Mouse (Mus musculus) cortical plate, adult 2 months (tissue): ENCODE measurements around the gene Atf3.

ENCODE experiments used
- CTCF ChIP-seq: fragments of 200-500 bp; IDR thresholded peaks from 2 replicates; pipeline ENCODE4 v1.5.1; 2011; ENCODE audit warnings: mild to moderate bottlenecking, control low read depth, low read length; ENCODE audit not compliant: insufficient read depth; ENCODE audit errors: extremely low read depth
- POLR2A ChIP-seq: fragments of 200-500 bp; IDR thresholded peaks from 2 replicates; pipeline ENCODE4 v1.6.1; 2011; ENCODE audit warnings: mild to moderate bottlenecking, low read length, control low read depth; ENCODE audit not compliant: insufficient read depth; ENCODE audit errors: extremely low read depth

DNA sequence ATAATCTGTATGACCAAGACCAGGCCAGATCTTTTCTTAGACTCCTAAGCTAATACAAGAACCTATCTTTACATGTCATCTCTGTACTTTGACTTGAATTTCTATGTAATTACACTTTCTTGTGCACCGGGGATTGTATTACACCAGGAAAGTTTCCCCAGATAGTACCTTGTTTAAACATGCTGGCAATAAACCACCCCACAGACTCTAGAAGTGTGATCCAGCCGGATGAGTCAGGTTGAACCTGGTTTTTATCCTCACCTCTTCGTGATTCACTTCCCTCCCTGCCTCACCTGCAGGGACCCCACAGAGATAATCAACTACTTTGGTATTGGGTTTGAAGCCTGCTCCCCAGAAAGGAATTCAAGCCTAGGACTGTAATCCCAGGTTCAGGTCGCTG, 82.4 kb downstream of the Atf3 start:
- TF ChIP-seq CTCF (no peak), POLR2A (no peak)
